Mouse (Mus musculus): ENCODE measurements around the gene Thoc5.

DNA sequence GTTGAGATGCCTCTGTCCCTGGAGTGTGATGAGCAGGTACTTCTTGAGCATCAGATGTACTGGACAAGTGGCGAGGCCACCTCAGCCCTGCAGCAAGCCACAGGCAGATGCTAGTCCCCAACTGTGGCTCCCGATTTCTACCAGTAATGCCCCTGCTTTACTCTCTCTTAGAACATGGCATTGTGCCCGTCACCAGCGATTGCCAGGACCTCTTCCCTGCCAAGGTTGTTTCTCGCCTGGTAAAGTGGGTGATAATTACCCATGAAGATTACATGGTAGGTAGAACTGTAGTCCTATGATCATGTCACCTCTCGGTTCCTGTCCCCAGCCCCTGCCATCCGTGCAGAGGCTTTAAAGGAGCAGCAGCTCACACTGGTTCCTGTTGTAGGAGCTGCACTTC is 26.6 kb downstream of the Thoc5 start:
- TF ChIP-seq GATA1 (IDR thresholded peaks at IDR 0.05; ENCODE audit: low read length) (no peak), TAL1 (IDR thresholded peaks at IDR 0.05; ENCODE audit: low read length) (no peak)
